Mouse (Mus musculus): ENCODE measurements around the gene Bicdl2.
A peak's percentile ranks its signal among the peaks of the same experiment; 100 is the strongest.

Gene Bicdl2

DNA sequence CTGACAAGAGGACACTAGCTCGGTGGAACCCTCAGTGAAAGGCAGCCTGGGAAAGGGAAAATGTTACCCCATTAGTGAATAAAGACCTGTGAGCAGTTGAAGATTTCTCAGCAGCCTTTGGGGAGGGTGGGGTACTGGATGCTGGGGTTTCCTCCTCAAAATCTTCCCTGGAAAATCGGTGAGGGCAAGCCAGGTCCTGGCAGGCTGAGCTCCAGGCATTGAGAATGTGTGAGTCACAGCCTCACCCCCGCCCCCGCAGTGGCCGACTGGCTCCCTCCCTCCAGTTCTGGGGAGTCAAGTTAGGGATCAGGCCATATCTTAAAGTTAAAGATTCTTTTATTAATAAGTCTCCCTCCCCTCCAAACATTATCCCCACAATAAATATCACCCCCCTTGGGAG, 14.8 kb downstream of the Bicdl2 start:
- peak in 1 of 2 experiments; percentile 40 for DNase-seq

- DNase-seq: peak in 1 of 2 experiments; percentile 66
Observed at GRCm38 (mm10) chr17:23675564-23676281, 15.4 kb downstream of the Bicdl2 start.

DNA sequence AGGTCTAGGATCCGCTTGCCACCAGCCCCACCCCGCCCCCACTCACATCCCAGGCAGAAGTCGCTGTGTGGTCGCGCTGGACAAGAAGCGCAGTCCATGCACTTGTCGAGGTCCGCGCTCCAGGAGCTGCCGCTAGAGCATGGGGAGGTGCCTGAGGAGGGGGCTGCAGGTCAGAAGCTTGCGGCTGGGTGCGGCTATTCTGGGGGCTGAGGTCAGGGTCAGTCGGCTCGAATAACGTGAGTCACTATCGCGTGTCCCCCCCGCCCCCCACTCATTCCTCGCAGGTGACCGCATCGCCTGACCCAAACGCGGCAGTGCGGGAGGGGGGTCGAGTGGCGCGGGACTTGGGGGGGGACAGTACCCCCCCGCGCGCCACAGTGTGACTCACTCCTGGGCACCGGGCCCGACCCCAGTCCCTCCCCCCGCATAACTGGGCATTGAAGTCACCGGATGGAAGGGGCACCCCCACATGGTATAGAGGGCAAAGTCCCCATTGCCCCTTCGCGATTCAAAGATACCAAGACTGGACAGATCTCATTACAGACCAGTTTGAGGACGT, 16.2 kb downstream of the Bicdl2 start:
- peak in 1 of 2 experiments; percentile 38 for DNase-seq

- DNase-seq: peak; percentile 88 to 89
Observed at GRCm38 (mm10) chr17:23677236-23677679, 17.0 kb downstream of the Bicdl2 start, which contains the start of gene Tnfrsf12a. TSS of gene Tnfrsf12a (minus strand) at chr17:23677468.

DNA sequence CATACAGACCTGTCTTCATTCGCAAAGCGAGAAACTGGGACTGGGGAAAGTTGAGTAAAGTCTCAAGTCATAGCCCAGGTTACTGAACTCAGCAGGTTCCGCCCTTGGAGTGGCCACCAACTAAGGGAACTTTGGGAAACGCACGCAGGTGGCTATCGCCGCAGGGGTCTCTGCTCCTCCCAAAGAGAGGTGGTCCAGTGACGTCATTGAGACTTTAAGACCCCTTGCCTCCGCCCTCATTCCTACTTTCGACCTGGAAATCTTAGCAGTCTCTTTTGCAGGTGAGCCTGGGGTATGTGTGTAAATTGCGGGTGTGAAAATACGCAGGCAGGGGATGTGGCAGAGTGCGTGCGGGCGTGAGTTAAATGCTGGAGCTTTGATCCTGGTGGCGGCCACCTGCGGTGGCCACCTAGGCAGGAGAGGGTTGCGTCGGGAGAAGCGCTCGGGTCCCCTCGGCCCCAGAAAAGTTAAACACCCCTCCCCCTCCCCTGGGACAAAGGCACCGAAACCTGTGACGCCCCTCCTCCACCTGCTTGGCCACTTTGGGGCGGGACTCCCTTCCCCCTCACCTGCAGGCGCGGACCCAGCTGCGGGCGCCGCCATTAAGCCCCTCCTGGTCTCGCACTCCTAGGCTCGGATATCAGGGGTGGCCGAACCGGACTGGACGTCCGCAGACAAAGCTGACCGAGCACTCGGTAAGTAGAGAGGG, 19.0 kb downstream of the Bicdl2 start, which contains the start of gene Cldn6:
Gene Cldn6 (plus strand): TSS at position 123 of the 709 bp plus-strand sequence.
- no peak for DNase-seq

GRCm38 (mm10) chr17:23680336-23680735, 20.0 kb downstream of the Bicdl2 start:
- DNase-seq: no peak

DNA sequence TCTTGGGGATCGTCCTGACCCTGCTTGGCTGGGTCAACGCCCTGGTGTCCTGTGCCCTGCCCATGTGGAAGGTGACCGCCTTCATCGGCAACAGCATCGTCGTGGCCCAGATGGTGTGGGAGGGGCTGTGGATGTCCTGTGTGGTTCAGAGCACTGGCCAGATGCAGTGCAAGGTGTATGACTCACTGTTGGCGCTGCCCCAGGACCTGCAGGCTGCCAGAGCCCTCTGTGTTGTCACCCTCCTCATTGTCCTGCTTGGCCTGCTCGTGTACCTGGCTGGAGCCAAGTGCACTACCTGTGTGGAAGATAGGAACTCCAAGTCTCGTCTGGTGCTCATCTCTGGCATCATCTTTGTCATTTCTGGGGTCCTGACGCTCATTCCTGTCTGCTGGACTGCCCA, 20.8 kb downstream of the Bicdl2 start:
- DNase-seq: peak in 1 of 2 experiments; percentile 32

DNA sequence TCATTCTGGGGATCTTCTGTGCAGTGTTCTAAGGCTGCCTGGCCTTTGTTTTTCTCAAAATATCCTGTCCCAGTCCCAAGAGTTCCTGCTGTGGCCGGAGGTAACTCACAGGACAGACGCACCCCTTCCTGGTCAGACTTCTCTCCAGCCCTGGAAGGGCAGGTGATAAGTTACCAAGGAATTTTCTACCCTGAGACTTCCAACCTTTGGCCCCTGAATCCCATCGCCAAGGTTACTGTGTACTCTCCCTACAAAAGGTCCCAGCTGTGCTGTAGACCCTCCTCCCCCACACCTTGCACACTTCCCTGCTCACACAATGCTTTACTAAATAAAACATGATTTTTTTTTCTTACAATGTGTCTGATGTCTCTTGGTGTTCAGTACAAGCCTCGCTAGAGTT, 21.8 kb downstream of the Bicdl2 start:
- DNase-seq: peak in 1 of 2 experiments; percentile 59

DNA sequence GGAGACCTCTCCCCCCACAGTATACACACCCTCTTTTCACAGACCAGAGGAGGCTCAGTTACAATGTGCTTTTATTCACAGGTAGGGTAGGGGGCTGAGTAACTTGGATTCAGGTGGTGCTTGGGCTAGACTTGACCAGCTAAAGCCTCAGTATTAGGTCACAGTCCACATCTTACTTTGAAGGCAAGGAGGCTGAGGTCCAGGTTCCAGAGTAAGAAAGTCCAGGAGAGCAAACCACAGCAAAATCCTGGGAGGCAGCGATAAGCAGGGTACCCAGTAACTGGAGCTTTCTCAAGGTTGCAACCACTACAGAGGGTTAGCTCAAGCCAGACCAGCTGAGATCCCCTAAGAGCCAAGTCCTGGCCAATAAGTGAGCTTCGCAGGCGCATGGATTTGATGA, 22.2 kb downstream of the Bicdl2 start:
- DNase-seq: peak in 1 of 2 experiments; percentile 25

DNA sequence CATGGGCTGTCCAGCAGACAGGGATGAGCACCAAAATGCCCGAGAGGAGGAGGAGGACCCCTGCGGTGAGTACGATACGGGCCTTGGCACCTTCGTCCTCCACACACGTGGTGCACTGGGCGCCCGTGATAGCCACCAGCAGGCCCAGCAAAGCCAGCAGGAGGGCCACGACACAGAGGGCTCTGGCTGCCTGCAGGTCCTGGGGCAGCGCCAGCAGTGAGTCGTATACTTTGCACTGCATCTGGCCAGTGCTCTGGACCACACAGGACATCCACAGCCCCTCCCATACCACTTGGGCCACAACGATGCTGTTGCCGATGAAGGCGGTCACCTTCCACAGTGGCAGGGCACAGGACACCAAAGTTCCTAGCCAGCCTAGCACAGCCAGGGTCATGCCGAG, 22.9 kb downstream of the Bicdl2 start:
- DNase-seq: no peak

- DNase-seq: peak in 1 of 2 experiments; percentile 31
Observed at GRCm38 (mm10) chr17:23683856-23684672, 23.8 kb downstream of the Bicdl2 start, which contains the start of gene Cldn9. TSS of gene Cldn9 (minus strand) at chr17:23684026.

- no peak for DNase-seq
Observed at GRCm38 (mm10) chr17:23694491-23694890, 34.2 kb downstream of the Bicdl2 start.

- no peak for DNase-seq
Observed at GRCm38 (mm10) chr17:23695801-23696200, 35.5 kb downstream of the Bicdl2 start.

DNA sequence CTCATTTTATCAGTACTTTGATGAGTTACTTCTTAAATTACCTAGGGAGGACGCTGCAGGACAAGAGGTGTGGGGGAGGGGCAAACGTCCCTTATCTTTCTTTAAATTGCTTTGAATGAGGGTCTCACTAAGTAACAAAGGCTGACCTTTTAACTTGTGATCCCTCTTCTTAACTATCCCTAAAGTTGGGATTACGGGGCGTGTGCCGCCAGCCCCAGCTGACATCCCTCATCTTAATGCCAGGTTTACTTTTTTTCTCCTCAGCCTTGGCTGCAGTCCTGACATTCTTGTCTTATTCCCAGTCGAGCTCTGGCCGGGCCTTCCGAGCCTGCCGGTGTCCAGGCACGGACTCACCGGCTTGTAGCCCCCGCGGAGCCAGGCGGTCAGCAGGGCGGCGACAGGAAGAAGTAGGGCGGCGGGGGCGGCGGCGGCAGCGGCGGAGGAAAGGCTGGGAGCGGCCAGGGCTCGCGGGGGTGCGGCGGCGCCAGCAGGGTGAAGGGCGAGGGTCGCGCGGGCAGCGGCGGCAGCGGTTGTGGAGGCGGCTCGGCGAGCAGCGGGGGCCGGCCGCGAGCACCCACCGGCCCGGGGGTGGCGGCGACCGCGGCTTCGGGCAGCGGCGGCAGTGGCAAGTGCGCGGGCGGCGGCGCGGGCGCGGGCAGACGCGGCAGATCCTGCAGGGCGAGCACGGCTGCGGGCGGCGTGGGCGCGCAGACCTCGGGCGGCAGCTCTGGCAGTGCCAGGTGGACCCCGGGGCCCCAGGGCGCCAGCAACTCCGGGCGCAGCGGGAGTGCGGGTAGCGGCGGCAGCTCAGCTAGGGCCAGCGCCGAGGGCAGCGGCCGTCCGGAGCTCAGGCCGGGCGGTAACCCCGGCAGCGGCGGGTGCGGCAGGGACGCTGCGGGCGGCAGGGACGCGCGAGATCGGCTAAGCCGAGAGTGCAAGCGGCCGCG, 39.1 kb downstream of the Bicdl2 start:
- peak in 1 of 2 experiments; percentile 40 for DNase-seq

DNA sequence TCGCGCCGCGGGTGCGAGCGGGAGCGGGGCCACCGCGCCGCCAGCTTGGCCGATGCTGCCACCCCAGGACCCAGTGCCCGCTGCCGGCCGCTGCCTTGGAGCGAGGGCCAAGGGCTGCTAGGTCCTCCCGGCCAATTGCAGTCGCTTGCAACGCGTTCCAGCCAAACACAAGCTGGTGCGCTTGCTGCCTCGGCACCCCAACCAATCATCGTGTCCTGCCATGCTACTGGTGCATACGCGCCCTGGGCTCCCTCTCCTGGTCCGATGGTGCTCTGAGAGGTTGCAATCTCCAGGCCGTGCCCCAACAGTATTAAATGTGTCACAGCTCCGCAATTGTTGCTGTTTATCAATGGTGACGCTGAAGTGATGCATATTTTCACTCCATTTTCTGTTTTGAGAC, 39.8 kb downstream of the Bicdl2 start:
- DNase-seq: peak; percentile 92 to 94

DNA sequence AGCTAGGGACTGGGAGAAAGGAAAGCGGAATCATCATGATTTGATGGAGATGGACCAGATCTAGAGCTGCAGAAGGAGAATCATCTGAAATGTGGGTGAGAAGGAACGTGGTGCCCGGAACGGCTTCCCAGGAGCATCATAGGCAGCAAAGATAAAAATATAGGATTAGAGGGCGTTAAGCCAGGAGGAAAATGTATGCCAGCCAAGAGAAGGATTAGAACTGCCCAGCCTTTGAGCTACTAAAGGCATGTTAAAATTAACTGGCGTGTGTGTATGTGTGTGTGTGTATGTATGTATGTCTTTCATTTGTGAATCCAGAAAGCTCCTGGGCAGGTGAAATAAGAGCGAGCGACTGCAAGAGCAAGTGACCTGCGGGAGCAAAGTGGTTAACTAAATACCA, 43.0 kb downstream of the Bicdl2 start:
- no peak for DNase-seq

- DNase-seq: no peak
Observed at GRCm38 (mm10) chr17:23704741-23705140, 44.4 kb downstream of the Bicdl2 start.

- no peak for DNase-seq
Observed at GRCm38 (mm10) chr17:23705525-23706104, 45.3 kb downstream of the Bicdl2 start.

- DNase-seq: peak; percentile 52 to 80
Observed at GRCm38 (mm10) chr17:23706212-23706611, 45.9 kb downstream of the Bicdl2 start.

GRCm38 (mm10) chr17:23717003-23717402, 56.7 kb downstream of the Bicdl2 start:
- DNase-seq: no peak

Measured in kidney, adult 8-10 months (tissue).